In genomic region chr5:131794411-131795133, GRCm38 (mm10) we compare ENCODE assay signal across 9 mouse cellular contexts.
A peak's percentile ranks its signal among the peaks of the same experiment; 100 is the strongest.
DNase-seq lines count a peak whose midpoint lies in the region; ATAC-seq and TF ChIP-seq lines count a peak whose summit lies in the region.
"Had no signal": no experiment of that assay in that cellular context is flagged by ENCODE, and none has a peak within 500 bp of the region (broad histone marks: within the 10 kb centered on the region; RNA-seq: fewer than 3 reads in every experiment).

No protein-coding gene starts in this region.

- no peak overlapping the region for H3K9ac ChIP-seq in lung, postnatal 0 days (replicated peaks; ENCODE audit: low read depth)
- H3K9ac ChIP-seq: heart, embryonic 15.5 days had no signal

- WGBS in lung, postnatal 0 days = 59% methylated on average over 18 of the region's 18 CpGs

- no peaks in the 10 kb centered on the region for H3K27me3 ChIP-seq in lung, postnatal 0 days (replicated peaks; ENCODE audit: insufficient read depth, low read length)
- H3K27me3 ChIP-seq: heart, embryonic 15.5 days had no signal

- peak; percentile 19; the same call in 1 of the 2 replicates for TF ChIP-seq CTCF in lung, postnatal 0 days (IDR thresholded peaks at IDR 0.05)

- intact Hi-C loops in left cerebral cortex, postnatal 10 days (cut with DNase I) = loop anchor here (5.0 kb wide), 1 partner anchor 257 kb away; no protein-coding TSS in a partner anchor

- ATAC-seq in lung, postnatal 0 days = no peak

- H3K27ac ChIP-seq in lung, postnatal 0 days (ENCODE audit: low read length) = no peak overlapping the region
- H3K27ac ChIP-seq: heart, embryonic 15.5 days had no signal

- no peak overlapping the region for H3K4me2 ChIP-seq in lung, postnatal 0 days (replicated peaks; ENCODE audit: low read depth, low read length)
- H3K4me2 ChIP-seq: heart, embryonic 15.5 days had no signal

- no peak overlapping the region for H3K4me3 ChIP-seq in lung, postnatal 0 days (ENCODE audit: low read depth, low read length)
- H3K4me3 ChIP-seq: heart, embryonic 15.5 days had no signal

- no peaks in the 10 kb centered on the region for H3K9me3 ChIP-seq in lung, postnatal 0 days (ENCODE audit: low read length)
- H3K9me3 ChIP-seq: heart, embryonic 15.5 days had no signal

- no peak for DNase-seq in lung, postnatal 0 days (ENCODE audit: low spot score)
- no peak for DNase-seq in lung, postnatal 25 days (ENCODE audit: low spot score)
- DNase-seq in frontal cortex, postnatal 10 days (ENCODE audit: low spot score in 2 of 2) = peak; percentile 61 to 68
- peak; percentile 48 to 76 for DNase-seq in left cerebral cortex, postnatal 10 days (ENCODE audit: extremely low spot score in 1 of 2, low spot score in 2 of 2)
- peak; percentile 78 for DNase-seq in right cerebral cortex, adult 18-20 months
- no peak for DNase-seq in testis, postnatal 14 days (ENCODE audit: low spot score)
- DNase-seq in adrenal gland, postnatal 25 days = no peak
- no peak for DNase-seq in ovary, postnatal 36 days (ENCODE audit: low spot score)

- no peak for TF ChIP-seq EP300 in lung, postnatal 0 days (IDR thresholded peaks at IDR 0.05)

- no peaks in the 10 kb centered on the region for H3K4me1 ChIP-seq in lung, postnatal 0 days (ENCODE audit: insufficient read depth, low read depth, low read length)
- H3K4me1 ChIP-seq: heart, embryonic 15.5 days had no signal

- no peaks in the 10 kb centered on the region for H3K36me3 ChIP-seq in lung, postnatal 0 days (ENCODE audit: insufficient read depth, low read length)
- H3K36me3 ChIP-seq: heart, embryonic 15.5 days had no signal

Comparison
In these comparisons a context has a peak if more than half of its experiments do, and no peak if none do; other contexts are left out.
1. DNase-seq: peak in frontal cortex, postnatal 10 days (2 of 2), left cerebral cortex, postnatal 10 days (2 of 2) and right cerebral cortex, adult 18-20 months (single experiment); none in lung, postnatal 0 days (single experiment), lung, postnatal 25 days (single experiment), testis, postnatal 14 days (single experiment), adrenal gland, postnatal 25 days (single experiment) and ovary, postnatal 36 days (single experiment).